Mouse (Mus musculus) ovary, adult 18-20 months (tissue): ENCODE measurements at regions not wholly inside any gene's neighbourhood (a gene's known extent, or its start where the extent isn't known, plus 50 kb on each side); places are given as distances from the start of the nearest gene placed in this dataset.
"Not testable (repeated sequence)": the region's sequence is repeated elsewhere in the genome, so short reads cannot be mapped to it uniquely, and the experiment has no call there.

Experiments used
- DNase-seq: peaks from one replicate; pipeline ENCODE4 v3.0.0; 2022; ENCODE audit warnings: low spot score, mixed read lengths

GRCm38 (mm10) chr12:5762306-5762927 is 386.9 kb upstream of the Klhl29 start:
- DNase-seq = peak; percentile 13

- DNase-seq = no peak
Observed at GRCm38 (mm10) chr12:5759485-5759884, 384.0 kb upstream of the Klhl29 start.

GRCm38 (mm10) chr12:5757766-5758165 is 382.3 kb upstream of the Klhl29 start:
- no peak for DNase-seq

- DNase-seq = no peak
Observed at GRCm38 (mm10) chr12:5757361-5757760, 381.9 kb upstream of the Klhl29 start.

GRCm38 (mm10) chr12:5753831-5754230 is 378.3 kb upstream of the Klhl29 start:
- no peak for DNase-seq

- no peak for DNase-seq
Observed at GRCm38 (mm10) chr12:5744086-5744709, 368.7 kb upstream of the Klhl29 start.

- no peak for DNase-seq
Observed at GRCm38 (mm10) chr12:5736066-5736465, 360.6 kb upstream of the Klhl29 start.

- DNase-seq = no peak
Observed at GRCm38 (mm10) chr12:5734902-5735301, 359.4 kb upstream of the Klhl29 start.

- no peak for DNase-seq
Observed at GRCm38 (mm10) chr12:5723113-5723512, 347.6 kb upstream of the Klhl29 start.

GRCm38 (mm10) chr12:5717527-5717926 is 342.0 kb upstream of the Klhl29 start:
- DNase-seq = not testable (repeated sequence)

GRCm38 (mm10) chr12:5698778-5699454 is 323.4 kb upstream of the Klhl29 start:
- no peak for DNase-seq

GRCm38 (mm10) chr12:5682182-5682581 is 306.7 kb upstream of the Klhl29 start:
- DNase-seq = no peak

GRCm38 (mm10) chr12:5678126-5678525 is 302.6 kb upstream of the Klhl29 start:
- not testable (repeated sequence) for DNase-seq

- DNase-seq = no peak
Observed at GRCm38 (mm10) chr12:5668486-5668885, 293.0 kb upstream of the Klhl29 start.

- no peak for DNase-seq
Observed at GRCm38 (mm10) chr12:5637571-5638275, 262.2 kb upstream of the Klhl29 start.

- no peak for DNase-seq
Observed at GRCm38 (mm10) chr12:5633971-5634370, 258.5 kb upstream of the Klhl29 start.

GRCm38 (mm10) chr12:5601084-5601654 is 225.7 kb upstream of the Klhl29 start:
- DNase-seq = no peak

- DNase-seq = no peak
Observed at GRCm38 (mm10) chr12:5599426-5599825, 223.9 kb upstream of the Klhl29 start.

GRCm38 (mm10) chr12:5598961-5599360 is 223.5 kb upstream of the Klhl29 start:
- no peak for DNase-seq

GRCm38 (mm10) chr12:5572831-5573230 is 197.3 kb upstream of the Klhl29 start:
- DNase-seq = no peak

- no peak for DNase-seq
Observed at GRCm38 (mm10) chr12:5568941-5569340, 193.5 kb upstream of the Klhl29 start.

GRCm38 (mm10) chr12:5566231-5566630 is 190.7 kb upstream of the Klhl29 start:
- DNase-seq = no peak
